Mouse (Mus musculus): ENCODE data around the gene Osm. TPM values are rescaled to one million over a fixed set of nuclear protein-coding genes. Genes with fewer than 3 reads are reported as not detected.
A peak's percentile ranks its signal among the peaks of the same experiment; 100 is the strongest.

Gene Osm
- total RNA-seq, 1 experiment, result 0.98 TPM

GRCm38 (mm10) chr11:4270744-4271459, 34.7 kb downstream of the Osm start:
- peak overlapping the region; percentile 55; the same call in 1 of the 2 replicates for H3K9ac ChIP-seq (ENCODE audit: insufficient read depth, low read depth, low read length, poor library complexity, severe bottlenecking)
- H3K9me3 ChIP-seq (ENCODE audit: control insufficient read depth, insufficient read depth, low read depth, low read length), result no peaks in the 10 kb centered on the region
- peak overlapping the region in 1 of 2 experiments; percentile 58; a peak in 2 of 4 replicates for H3K4me3 ChIP-seq (ENCODE audit: insufficient read depth in 1 of 2, low read depth in 1 of 2, low read length in 2 of 2, poor library complexity in 1 of 2, severe bottlenecking in 1 of 2)
- in situ Hi-C loops (cut with MboI; ENCODE audit: low sequenced_read_pairs in 2 of 2, unreplicated experiment in 2 of 2), result no loop called here
- DNase-seq (ENCODE audit: low read depth, low spot score), result no peak
- TF ChIP-seq MAFK (IDR thresholded peaks at IDR 0.05; ENCODE audit: insufficient read depth, low read depth, low read length) (no peak), HCFC1 (IDR thresholded peaks at IDR 0.05; ENCODE audit: borderline replicate concordance, insufficient read depth, low read length) (no peak), CHD2 (IDR thresholded peaks at IDR 0.05; ENCODE audit: low read depth, low read length) (no peak), ZNF384 (IDR thresholded peaks at IDR 0.05; ENCODE audit: low read depth, low read length) (no peak), ZC3H11A (IDR thresholded peaks at IDR 0.05; ENCODE audit: borderline replicate concordance, low read depth, low read length) (no peak)
- H3K27ac ChIP-seq (ENCODE audit: insufficient read depth, low read depth, low read length, poor library complexity, severe bottlenecking), result peak overlapping the region; percentile 71
- peaks cover 2 to 15% of the 10 kb centered on the region in 2 experiments; a peak in 2 of 4 replicates for H3K4me1 ChIP-seq (ENCODE audit: control insufficient read depth in 2 of 2, insufficient read depth in 2 of 2, low read length in 2 of 2, poor library complexity in 1 of 2)
- peaks cover 8% of the 10 kb centered on the region; the same call in 1 of the 2 replicates for H3K36me3 ChIP-seq (ENCODE audit: control insufficient read depth, insufficient read depth, low read length, poor library complexity, severe bottlenecking)

- TF ChIP-seq MAFK (IDR thresholded peaks at IDR 0.05; ENCODE audit: insufficient read depth, low read depth, low read length) (no peak), CHD2 (IDR thresholded peaks at IDR 0.05; ENCODE audit: low read depth, low read length) (no peak), HCFC1 (IDR thresholded peaks at IDR 0.05; ENCODE audit: borderline replicate concordance, insufficient read depth, low read length) (no peak), ZC3H11A (IDR thresholded peaks at IDR 0.05; ENCODE audit: borderline replicate concordance, low read depth, low read length) (no peak), ZNF384 (IDR thresholded peaks at IDR 0.05; ENCODE audit: low read depth, low read length) (no peak)
- Histone ChIP-seq H3K9ac (ENCODE audit: insufficient read depth, low read depth, low read length, poor library complexity, severe bottlenecking) (no peak overlapping the region), H3K9me3 (ENCODE audit: control insufficient read depth, insufficient read depth, low read depth, low read length) (no peaks in the 10 kb centered on the region), H3K36me3 (ENCODE audit: control insufficient read depth, insufficient read depth, low read length, poor library complexity, severe bottlenecking) (peaks cover 8% of the 10 kb centered on the region; the same call in 1 of the 2 replicates), H3K4me1 (ENCODE audit: control insufficient read depth in 2 of 2, insufficient read depth in 2 of 2, low read length in 2 of 2, poor library complexity in 1 of 2) (peaks cover 2 to 14% of the 10 kb centered on the region in 2 experiments; a peak in 2 of 4 replicates), H3K27ac (ENCODE audit: insufficient read depth, low read depth, low read length, poor library complexity, severe bottlenecking) (no peak overlapping the region), H3K4me3 (ENCODE audit: insufficient read depth in 1 of 2, low read depth in 1 of 2, low read length in 2 of 2, poor library complexity in 1 of 2, severe bottlenecking in 1 of 2) (peak overlapping the region in 1 of 2 experiments; percentile 58; a peak in 1 of 4 replicates)
- no peak for DNase-seq (ENCODE audit: low read depth, low spot score)
- in situ Hi-C loops (cut with MboI; ENCODE audit: low sequenced_read_pairs in 2 of 2, unreplicated experiment in 2 of 2), result no loop called here
These were observed 35.3 kb downstream of the Osm start for GRCm38 (mm10) chr11:4271544-4271943.

GRCm38 (mm10) chr11:4276411-4276861, 40.2 kb downstream of the Osm start:
- H3K9ac ChIP-seq (ENCODE audit: insufficient read depth, low read depth, low read length, poor library complexity, severe bottlenecking), result no peak overlapping the region
- no peaks in the 10 kb centered on the region for H3K9me3 ChIP-seq (ENCODE audit: control insufficient read depth, insufficient read depth, low read depth, low read length)
- peaks cover 0 to 3% of the 10 kb centered on the region in 2 experiments; a peak in 1 of 4 replicates for H3K4me1 ChIP-seq (ENCODE audit: control insufficient read depth in 2 of 2, insufficient read depth in 2 of 2, low read length in 2 of 2, poor library complexity in 1 of 2)
- H3K4me3 ChIP-seq (ENCODE audit: insufficient read depth in 1 of 2, low read depth in 1 of 2, low read length in 2 of 2, poor library complexity in 1 of 2, severe bottlenecking in 1 of 2), result no peak overlapping the region
- no peak for DNase-seq (ENCODE audit: low read depth, low spot score)
- in situ Hi-C loops (cut with MboI; ENCODE audit: low sequenced_read_pairs in 2 of 2, unreplicated experiment in 2 of 2), result no loop called here
- H3K27ac ChIP-seq (ENCODE audit: insufficient read depth, low read depth, low read length, poor library complexity, severe bottlenecking), result no peak overlapping the region
- no peak for TF ChIP-seq ZC3H11A (IDR thresholded peaks at IDR 0.05; ENCODE audit: borderline replicate concordance, low read depth, low read length)
- TF ChIP-seq ZNF384 (IDR thresholded peaks at IDR 0.05; ENCODE audit: low read depth, low read length), result no peak
- TF ChIP-seq CHD2 (IDR thresholded peaks at IDR 0.05; ENCODE audit: low read depth, low read length), result no peak
- no peak for TF ChIP-seq HCFC1 (IDR thresholded peaks at IDR 0.05; ENCODE audit: borderline replicate concordance, insufficient read depth, low read length)
- H3K36me3 ChIP-seq (ENCODE audit: control insufficient read depth, insufficient read depth, low read length, poor library complexity, severe bottlenecking), result no peaks in the 10 kb centered on the region

- Histone ChIP-seq H3K27ac (ENCODE audit: insufficient read depth, low read depth, low read length, poor library complexity, severe bottlenecking) (no peak overlapping the region), H3K9me3 (ENCODE audit: control insufficient read depth, insufficient read depth, low read depth, low read length) (no peaks in the 10 kb centered on the region), H3K4me3 (ENCODE audit: insufficient read depth in 1 of 2, low read depth in 1 of 2, low read length in 2 of 2, poor library complexity in 1 of 2, severe bottlenecking in 1 of 2) (no peak overlapping the region), H3K9ac (ENCODE audit: insufficient read depth, low read depth, low read length, poor library complexity, severe bottlenecking) (no peak overlapping the region), H3K4me1 (ENCODE audit: control insufficient read depth in 2 of 2, insufficient read depth in 2 of 2, low read length in 2 of 2, poor library complexity in 1 of 2) (peaks cover 2 to 3% of the 10 kb centered on the region in 2 experiments; a peak in 2 of 4 replicates), H3K36me3 (ENCODE audit: control insufficient read depth, insufficient read depth, low read length, poor library complexity, severe bottlenecking) (no peaks in the 10 kb centered on the region)
- in situ Hi-C loops (cut with MboI; ENCODE audit: low sequenced_read_pairs in 2 of 2, unreplicated experiment in 2 of 2), result no loop called here
- DNase-seq (ENCODE audit: low read depth, low spot score), result no peak
- TF ChIP-seq CHD2 (IDR thresholded peaks at IDR 0.05; ENCODE audit: low read depth, low read length) (no peak), ZC3H11A (IDR thresholded peaks at IDR 0.05; ENCODE audit: borderline replicate concordance, low read depth, low read length) (no peak), ZNF384 (IDR thresholded peaks at IDR 0.05; ENCODE audit: low read depth, low read length) (no peak), MAFK (IDR thresholded peaks at IDR 0.05; ENCODE audit: insufficient read depth, low read depth, low read length) (no peak), HCFC1 (IDR thresholded peaks at IDR 0.05; ENCODE audit: borderline replicate concordance, insufficient read depth, low read length) (no peak)
These were observed 43.7 kb downstream of the Osm start for GRCm38 (mm10) chr11:4279909-4280308.
